Mouse (Mus musculus) cerebellum, postnatal 36 days (tissue): ENCODE measurements at regions not wholly inside any gene's neighbourhood (a gene's known extent, or its start where the extent isn't known, plus 50 kb on each side); places are given as distances from the start of the nearest gene placed in this dataset.

ENCODE experiments used
- DNase-seq, 2 experiments: peaks; one replicate each; pipeline ENCODE4 v3.0.0; 2021 to 2022; ENCODE audit warnings: mixed read lengths in 2 of 2

DNA sequence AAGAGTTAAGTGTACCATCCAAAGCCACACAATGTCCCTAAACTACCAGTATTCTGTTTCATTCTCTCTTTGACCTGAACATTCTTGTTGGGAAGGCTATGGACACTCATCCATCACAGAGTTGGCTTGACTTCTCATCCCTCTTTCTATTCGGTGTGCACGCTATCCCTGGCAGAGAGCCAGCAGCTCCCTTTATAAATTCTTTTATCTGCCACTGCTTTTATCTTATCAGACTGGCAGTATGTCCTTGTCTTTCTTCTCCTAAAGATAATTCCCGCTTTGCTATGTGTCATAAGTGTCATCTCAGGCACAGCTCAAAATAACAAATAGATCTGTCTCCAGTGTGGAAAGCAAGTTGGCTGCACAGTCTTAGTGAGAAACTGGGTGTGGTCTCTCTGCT is 106.6 kb upstream of the Lipc start:
- DNase-seq, result no peak

DNA sequence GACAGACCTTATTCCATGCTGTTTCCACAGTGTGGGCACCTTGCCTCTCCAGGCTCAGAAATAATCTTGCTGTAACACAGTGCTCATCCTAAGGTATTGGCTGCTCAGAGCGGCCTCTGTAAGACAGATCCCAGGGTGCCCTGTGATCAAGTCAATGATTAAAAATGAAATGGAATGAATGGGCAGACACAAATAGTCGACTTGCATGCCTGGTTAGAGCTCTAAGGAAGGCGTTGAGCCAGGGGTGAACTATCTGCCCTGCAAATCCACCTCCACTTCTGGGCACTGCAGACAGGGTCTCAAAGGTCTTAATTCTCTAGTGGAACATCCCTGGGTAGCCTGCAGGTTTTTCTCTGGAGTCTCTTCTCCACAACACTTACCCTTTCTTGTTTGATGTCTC is 104.8 kb upstream of the Lipc start:
- DNase-seq, result no peak

DNA sequence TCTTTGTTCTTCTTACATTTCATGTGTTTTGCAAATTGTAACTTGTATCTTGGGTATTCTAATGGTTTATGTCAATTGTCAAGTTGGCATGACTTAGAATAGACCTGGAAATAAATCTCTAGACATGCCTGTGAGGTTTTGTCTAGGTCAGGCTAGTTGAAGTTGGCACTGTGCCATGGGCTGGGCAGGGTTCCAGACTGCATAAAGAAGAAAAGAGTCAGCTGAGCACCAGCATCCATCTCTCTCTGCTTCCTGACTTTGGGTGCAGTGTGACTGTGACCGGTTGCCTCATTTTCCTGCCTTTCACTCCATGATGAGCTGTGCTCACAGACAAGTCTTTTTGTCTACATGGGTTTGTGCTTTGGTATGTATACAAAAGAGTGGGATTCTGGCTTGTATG is 91.9 kb upstream of the Lipc start:
- peak; percentile 47 for DNase-seq

DNA sequence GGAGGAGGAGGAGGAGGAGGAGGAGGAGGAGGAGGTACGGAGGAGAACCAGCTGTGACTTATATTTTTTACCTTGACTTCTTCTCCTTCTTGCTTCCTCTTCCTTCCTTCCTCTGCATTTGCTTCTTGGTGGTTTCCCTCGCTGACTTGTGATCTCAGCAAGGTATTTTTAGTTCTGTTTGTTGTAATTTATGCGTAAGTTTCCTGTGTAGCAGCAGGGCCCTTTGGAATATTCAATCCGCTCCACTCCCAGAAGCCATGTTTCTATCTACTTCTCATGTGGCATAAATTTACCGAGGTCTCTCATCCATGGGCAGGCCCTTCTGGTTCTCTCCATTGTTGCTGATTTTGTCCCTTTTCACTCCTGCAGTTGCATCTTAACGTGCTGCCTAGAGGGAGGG is 83.3 kb upstream of the Lipc start:
- no peak for DNase-seq

DNA sequence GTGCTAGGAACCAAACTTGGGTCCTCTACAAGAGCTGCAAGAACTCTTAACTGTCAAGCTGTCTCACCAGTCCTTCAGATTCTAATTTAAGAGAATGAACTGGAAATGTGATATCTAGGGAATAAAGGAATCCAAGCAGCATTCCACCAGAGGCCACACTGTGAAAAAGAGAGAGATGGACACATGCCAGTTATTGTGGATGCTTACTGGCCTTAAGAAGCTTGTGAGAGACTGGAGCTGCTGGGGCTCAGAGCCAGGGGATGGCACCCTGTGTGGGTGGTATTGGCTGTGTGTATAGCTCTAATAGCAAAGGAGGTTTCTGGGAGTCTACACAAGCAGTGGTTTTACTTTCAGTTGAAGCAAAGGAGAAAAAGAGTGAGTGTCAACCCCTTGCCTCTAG is 80.1 kb upstream of the Lipc start:
- no peak for DNase-seq

DNA sequence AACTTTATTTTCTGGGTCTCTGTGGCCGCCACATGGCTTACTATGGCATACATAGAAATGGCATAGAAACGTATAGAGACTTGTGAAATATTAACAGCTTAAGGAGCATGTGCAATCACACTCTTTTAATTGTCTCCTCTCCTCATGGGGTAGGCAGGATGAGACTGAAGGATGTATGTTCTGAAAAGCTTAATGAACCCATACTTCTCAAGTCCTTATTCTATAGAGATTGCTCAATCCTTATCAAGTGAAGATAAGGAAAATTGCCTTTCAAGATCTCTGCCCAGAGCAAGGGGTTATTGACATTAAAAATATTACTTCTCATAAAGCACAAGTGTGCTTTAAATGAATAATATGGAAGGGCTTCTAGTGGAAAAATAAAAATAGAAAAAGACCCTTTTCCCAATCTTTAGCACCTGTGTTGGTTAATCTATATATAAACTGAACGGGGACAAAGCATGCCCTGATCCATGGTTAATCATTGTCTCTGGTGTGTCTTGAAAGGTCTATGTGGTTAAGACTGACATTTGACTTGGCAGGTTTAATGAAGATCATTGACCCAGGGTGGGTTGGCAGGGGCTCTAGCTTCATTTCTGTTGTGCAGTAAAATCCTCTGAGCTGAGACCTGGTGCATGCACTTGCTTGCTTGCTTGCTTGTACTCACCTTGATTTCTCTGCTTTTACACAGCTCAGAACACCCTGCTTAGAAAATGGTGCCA is 78.3 kb upstream of the Lipc start:
- no peak for DNase-seq

- no peak for DNase-seq
These were observed 76.1 kb upstream of the Lipc start for GRCm38 (mm10) chr9:71028102-71028501.

DNA sequence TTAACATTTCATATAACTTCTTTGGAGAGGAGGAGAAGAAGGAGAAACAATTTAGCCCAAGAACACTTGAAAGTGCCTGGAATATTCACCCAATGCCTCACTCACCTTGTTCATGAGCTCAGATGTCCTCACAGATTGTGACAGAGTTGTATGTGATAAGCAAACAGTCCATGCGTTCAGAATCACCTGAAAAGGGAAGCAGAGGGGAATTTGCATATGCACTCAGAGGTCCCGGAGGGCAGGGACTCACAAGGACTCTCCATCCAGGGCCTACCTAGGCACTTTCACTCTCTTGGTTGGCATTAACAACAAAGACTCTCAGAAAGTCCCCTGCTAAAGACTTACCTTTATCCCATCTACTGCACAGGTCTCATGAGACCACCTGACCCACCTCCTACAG is 75.6 kb upstream of the Lipc start:
- no peak for DNase-seq

DNA sequence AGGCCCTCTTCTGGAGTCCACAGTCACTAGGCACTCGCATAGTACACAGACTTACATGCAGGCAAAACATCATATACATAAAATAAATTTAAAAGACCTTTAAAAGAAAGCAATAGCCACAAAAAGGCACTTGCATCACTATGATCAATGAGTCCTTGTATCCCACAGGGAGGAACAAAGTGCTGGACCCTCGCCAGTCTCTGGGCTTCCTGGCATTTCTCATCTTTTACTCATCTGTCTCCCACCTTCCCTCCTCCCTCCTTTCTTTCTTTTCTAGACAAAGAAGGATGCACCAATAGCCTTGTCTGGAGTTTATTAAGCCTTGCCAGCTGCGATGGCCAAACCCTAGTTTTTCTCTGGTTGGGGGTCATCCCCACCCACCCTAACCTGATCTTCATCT is 73.2 kb upstream of the Lipc start:
- no peak for DNase-seq

- DNase-seq, result no peak
These were observed 66.2 kb upstream of the Lipc start for GRCm38 (mm10) chr9:71018206-71018605.

DNA sequence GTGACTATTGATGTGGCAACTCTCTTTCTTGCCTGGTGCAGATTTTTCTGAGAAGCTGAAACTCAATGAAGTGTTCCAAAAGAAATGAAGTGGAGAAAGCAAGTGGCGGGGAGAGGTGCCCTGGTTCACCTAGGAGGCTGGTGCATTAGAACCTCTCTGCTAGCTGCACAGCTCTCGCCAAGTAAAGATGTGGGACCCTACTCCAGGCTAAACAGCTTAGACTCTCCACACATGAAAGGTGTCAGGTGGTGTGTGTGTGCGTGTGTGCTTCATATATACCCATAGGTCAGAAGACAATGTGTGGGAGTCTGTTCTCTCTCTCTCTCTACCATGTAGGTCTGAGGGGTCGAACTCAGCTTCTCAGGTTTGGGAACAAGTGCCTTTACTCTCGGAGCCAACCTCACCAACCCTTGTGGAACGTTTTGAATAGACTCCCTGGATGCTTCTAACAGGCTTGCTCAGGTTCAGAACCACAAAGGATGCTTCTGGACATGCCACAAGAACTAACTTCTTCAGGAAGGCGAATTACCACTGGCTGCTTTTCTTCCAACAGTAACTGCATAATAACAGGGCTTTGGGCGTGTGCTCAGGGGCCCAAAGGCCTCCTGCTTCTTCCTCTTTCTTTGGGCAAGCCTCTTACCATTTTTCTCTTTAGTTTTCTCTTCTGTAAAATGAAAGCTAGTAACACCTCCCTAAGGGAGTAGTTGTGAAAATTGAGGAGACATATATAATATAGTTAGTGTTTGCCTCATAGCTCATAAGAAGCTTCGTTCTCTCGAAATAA is 65.6 kb upstream of the Lipc start:
- DNase-seq, result no peak

- peak; percentile 5 to 12 for DNase-seq
These were observed 63.9 kb upstream of the Lipc start for GRCm38 (mm10) chr9:71015942-71016341.

- no peak for DNase-seq
These were observed 63.4 kb upstream of the Lipc start for GRCm38 (mm10) chr9:71015400-71015799.

GRCm38 (mm10) chr9:71012399-71012798 is 60.4 kb upstream of the Lipc start:
- no peak for DNase-seq

DNA sequence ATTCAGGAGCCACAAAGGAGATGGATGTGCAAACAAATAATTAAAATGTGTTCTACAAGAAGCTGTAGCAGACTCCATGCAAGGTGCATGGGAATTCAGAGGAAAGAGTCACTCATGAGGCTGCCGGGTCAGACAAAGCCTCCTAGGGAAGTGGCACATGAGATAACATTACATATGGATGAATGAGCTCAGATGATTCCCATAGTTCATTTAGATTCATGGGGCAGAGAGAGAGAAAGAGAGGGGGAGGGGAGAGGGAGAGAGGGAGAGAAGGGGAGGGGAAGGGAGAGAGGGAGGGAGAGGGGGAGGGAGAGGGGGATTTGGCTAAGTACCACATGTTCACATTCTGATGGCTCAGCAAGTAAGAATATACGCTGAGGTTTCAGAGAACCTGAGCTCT is 52.6 kb upstream of the Lipc start:
- no peak for DNase-seq
